Mouse (Mus musculus) myocyte (in vitro differentiated cells): Measurements from ENCODE around the gene Aspg.

Experiments used
- E2F4 ChIP-seq: IDR thresholded peaks from one replicate; pipeline ENCODE4 v1.6.1; 2011; ENCODE audit warnings: mild to moderate bottlenecking, control low read depth, moderate library complexity; ENCODE audit not compliant: insufficient read depth
- MYOG ChIP-seq, 3 experiments: IDR thresholded peaks; one replicate each; pipeline ENCODE4 v1.6.1; 2011; ENCODE audit warnings: control low read depth in 2 of 3, low read depth in 2 of 3, mild to moderate bottlenecking in 2 of 3; ENCODE audit not compliant: insufficient read length in 2 of 3, control insufficient read depth in 1 of 3, insufficient read depth in 1 of 3

- TF ChIP-seq E2F4 (no peak), MYOG (IDR thresholded peaks at IDR 0.05; ENCODE audit: control insufficient read depth in 1 of 3, insufficient read depth in 1 of 3, insufficient read length in 2 of 3, low read depth in 2 of 3) (no peak)
Observed at GRCm38 (mm10) chr12:112113710-112114109, 7.2 kb downstream of the Aspg start.
